Mouse (Mus musculus) C2C12 (cell line): ENCODE measurements around the gene Cdc20.

Experiments used
- CTCF ChIP-seq: IDR thresholded peaks from one replicate; pipeline ENCODE4 v1.5.1; 2011; ENCODE audit not compliant: control insufficient read depth, insufficient read depth, insufficient read length
- FOSL1 ChIP-seq: IDR thresholded peaks from one replicate; pipeline ENCODE4 v1.8.0; 2011; ENCODE audit warnings: mild to moderate bottlenecking, low read length; ENCODE audit not compliant: poor library complexity, insufficient read depth, severe bottlenecking
- MAX ChIP-seq: IDR thresholded peaks from one replicate; pipeline ENCODE4 v1.6.1; 2011; ENCODE audit warnings: mild to moderate bottlenecking, control low read depth
- MYOD1 ChIP-seq: IDR thresholded peaks from one replicate; pipeline ENCODE4 v1.6.1; 2011; ENCODE audit warnings: low read depth; ENCODE audit not compliant: control insufficient read depth, insufficient read length
- USF1 ChIP-seq: IDR thresholded peaks from one replicate; pipeline ENCODE4 v1.6.1; 2011; ENCODE audit warnings: low read depth, mild to moderate bottlenecking, control low read depth, moderate library complexity

GRCm38 (mm10) chr4:118427768-118428451 is 9.2 kb downstream of the Cdc20 start, which contains the start of gene Elovl1:
- TF ChIP-seq CTCF (peak; percentile 62), MAX (no peak), FOSL1 (no peak), MYOD1 (no peak), USF1 (no peak)
